Mouse (Mus musculus) testis, adult 2 months (tissue): Measurements from ENCODE around the gene Uba7. TPM values are rescaled to one million over a fixed set of nuclear protein-coding genes. Genes with fewer than 3 reads are reported as not detected.
A peak's percentile ranks its signal among the peaks of the same experiment; 100 is the strongest.
"Not testable (repeated sequence)": the region's sequence is repeated elsewhere in the genome, so short reads cannot be mapped to it uniquely, and the experiment has no call there.

Experiments used
- H3K27ac ChIP-seq: fragments of 200-500 bp; 2 replicates; pipeline ENCODE4 v1.5.1; 2012; ENCODE audit warnings: low read depth, low read length; ENCODE audit not compliant: control insufficient read depth, insufficient read depth
- H3K27me3 ChIP-seq: fragments of 200-500 bp; 2 replicates; pipeline ENCODE4 v1.6.1; 2012; ENCODE audit warnings: mild to moderate bottlenecking, low read length, moderate library complexity; ENCODE audit not compliant: control insufficient read depth, insufficient read depth
- H3K36me3 ChIP-seq: fragments of 200-500 bp; 2 replicates; pipeline ENCODE4 v1.6.1; 2012; ENCODE audit warnings: mild to moderate bottlenecking, low read length; ENCODE audit not compliant: control insufficient read depth, insufficient read depth
- H3K4me1 ChIP-seq: fragments of 200-500 bp; 2 replicates; pipeline ENCODE4 v1.6.1; 2012; ENCODE audit warnings: low read length; ENCODE audit not compliant: control insufficient read depth, insufficient read depth
- H3K4me3 ChIP-seq: fragments of 200-500 bp; 2 replicates; pipeline ENCODE4 v1.5.1; 2012; ENCODE audit warnings: low read depth, mild to moderate bottlenecking, low read length, moderate library complexity, mixed read lengths; ENCODE audit not compliant: control insufficient read depth
- CTCF ChIP-seq: fragments of 200-500 bp; IDR thresholded peaks from 2 replicates; pipeline ENCODE4 v1.5.1; 2012; ENCODE audit warnings: low read depth, mild to moderate bottlenecking, inconsistent platforms, low read length, moderate library complexity; ENCODE audit not compliant: control insufficient read depth, insufficient read depth, insufficient replicate concordance
- POLR2A ChIP-seq: fragments of 200-500 bp; IDR thresholded peaks from 2 replicates; pipeline ENCODE4 v1.6.1; 2012; ENCODE audit warnings: low read depth, mild to moderate bottlenecking, inconsistent platforms, low read length, moderate library complexity; ENCODE audit not compliant: control insufficient read depth
- polyA plus RNA-seq: library from polyadenylated mRNA; depleted of rRNA; stranded (reverse); fragments of >200 nt; gene quantifications from 2 replicates; pipeline ENCODE4 v1.2.3, GENCODE M21; 2012

Gene Uba7
- polyA plus RNA-seq, 1 experiment = 2.0 TPM

DNA sequence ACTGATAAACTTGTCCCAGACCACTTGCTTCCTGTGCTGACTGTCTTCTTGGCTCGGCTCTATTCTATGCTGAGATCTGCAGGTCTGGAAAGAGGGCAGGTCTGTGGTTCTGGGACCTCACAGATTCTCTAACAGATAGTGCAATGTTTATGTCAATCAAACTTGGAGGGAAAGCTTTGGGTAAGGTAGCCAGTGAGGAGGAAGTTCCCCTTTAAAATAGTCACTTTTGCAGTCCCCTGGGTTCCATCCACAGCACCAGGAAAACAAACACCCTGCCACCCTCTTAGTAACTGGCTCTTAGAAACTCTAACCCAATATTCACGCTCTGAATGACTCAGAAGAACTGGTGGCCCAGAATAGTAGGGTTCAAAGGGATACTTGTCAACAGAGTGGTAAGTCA is 19.2 kb downstream of the Uba7 start:
- peaks cover 6% of the 10 kb centered on the region for H3K4me1 ChIP-seq
- H3K36me3 ChIP-seq = no peaks in the 10 kb centered on the region
- TF ChIP-seq POLR2A (no peak), CTCF (no peak)
- H3K4me3 ChIP-seq = peak overlapping the region; percentile 97; the same call in 1 of the 2 replicates
- H3K27me3 ChIP-seq = no peaks in the 10 kb centered on the region
- no peak overlapping the region for H3K27ac ChIP-seq

DNA sequence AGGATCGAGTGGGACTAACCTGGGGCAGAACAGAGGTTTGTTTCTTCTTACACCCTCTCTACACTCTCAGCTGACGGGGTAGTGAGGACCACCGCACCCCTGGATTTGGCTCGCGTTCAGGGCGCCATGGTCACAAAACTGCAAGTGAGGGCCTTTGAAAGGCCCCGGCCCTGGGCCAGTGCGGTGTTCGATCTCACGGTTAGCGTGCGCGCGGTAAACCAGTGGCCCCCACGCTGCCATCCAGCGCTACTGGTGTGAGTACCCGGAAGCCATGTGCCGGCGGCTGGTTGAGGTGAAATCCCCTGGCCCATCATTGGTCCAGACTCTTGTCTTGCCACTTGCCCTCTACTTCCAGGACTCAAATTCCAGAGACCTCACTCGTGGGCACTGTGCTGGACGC is 20.2 kb downstream of the Uba7 start:
- no peak for TF ChIP-seq CTCF
- TF ChIP-seq POLR2A = peak; percentile 77
- Histone ChIP-seq H3K27me3 (no peaks in the 10 kb centered on the region), H3K4me1 (peaks cover 6% of the 10 kb centered on the region), H3K27ac (peak overlapping the region; percentile 78), H3K36me3 (no peaks in the 10 kb centered on the region), H3K4me3 (peak overlapping the region; percentile 97)

DNA sequence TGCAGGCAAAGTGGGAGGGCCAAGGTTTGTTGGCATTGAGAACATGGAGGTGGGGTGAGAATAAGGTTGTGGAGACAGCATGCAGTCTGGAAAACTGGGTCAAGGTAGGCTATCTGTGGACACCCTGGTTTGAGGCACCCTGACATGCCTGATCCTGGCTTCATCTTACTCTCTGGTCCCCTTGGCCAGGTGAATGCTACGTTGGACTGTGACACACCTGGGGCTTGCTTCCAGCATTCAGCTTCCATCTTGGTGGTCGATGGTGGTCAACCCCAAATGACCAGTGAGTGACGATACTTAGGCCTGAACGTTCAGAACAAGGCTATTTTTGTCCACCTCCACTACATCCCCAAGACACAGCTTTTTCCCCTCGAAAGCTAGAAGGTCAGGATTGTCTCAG is 20.7 kb downstream of the Uba7 start, which contains the start of gene Gm20662:
Gm20662 (plus strand) TSS at position 301 of the 400 bp plus-strand sequence.
- H3K36me3 ChIP-seq = no peaks in the 10 kb centered on the region
- H3K4me3 ChIP-seq = peak within 1 kb of the TSS; percentile 97
- no peaks in the 10 kb centered on the region for H3K27me3 ChIP-seq
- H3K4me1 ChIP-seq = peaks cover 6% of the 10 kb centered on the region
- TF ChIP-seq CTCF = no peak
- TF ChIP-seq POLR2A = no peak
- H3K27ac ChIP-seq = peak within 1 kb of the TSS; percentile 78

DNA sequence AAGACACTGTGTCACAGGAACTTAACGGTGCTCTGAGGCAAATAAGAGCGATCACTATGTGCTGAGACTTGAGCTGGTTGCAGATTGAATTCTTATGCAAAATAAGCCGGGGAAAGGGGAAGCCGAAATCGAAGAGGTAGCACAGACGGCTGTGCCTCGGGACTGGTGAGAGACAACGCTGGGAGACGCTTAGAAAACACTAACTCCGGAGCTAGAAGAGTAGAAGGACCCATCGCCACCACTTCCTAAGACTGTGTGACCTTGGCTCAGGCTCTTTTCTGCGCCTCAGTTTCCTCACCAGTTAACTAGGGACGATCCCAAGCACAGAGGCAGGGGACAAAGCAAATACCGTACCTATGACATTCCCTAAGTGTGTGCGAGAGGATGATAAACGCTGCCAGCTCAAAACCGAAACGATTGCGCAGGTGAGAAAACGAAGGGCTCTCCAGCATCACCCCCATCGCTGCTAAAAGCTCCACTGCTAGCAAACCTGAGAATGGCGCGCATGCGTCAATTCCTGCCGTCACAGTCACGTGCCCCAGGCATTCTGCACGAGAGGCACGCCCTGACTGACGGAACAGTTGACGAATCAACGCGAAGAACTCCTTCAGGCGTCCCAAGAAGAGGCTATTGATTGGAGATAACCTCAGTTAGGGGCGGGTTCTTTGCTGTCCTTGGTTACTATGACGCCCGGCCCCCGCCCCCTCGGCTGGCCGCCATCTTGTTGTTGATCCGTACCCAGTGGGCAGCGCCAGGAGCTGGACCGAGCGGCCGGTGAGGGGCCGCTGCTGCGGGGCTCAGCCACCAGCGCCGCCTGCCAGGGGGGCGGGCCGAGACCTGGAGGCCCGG is 26.8 kb downstream of the Uba7 start, which contains the start of gene Ip6k1:
Ip6k1 (plus strand) TSS at position 580 of the 849 bp plus-strand sequence.
- Histone ChIP-seq H3K4me1 (peaks cover 5% of the 10 kb centered on the region), H3K27ac (peak within 1 kb of the TSS; percentile 90), H3K4me3 (peak within 1 kb of the TSS; percentile 97), H3K36me3 (no peaks in the 10 kb centered on the region), H3K27me3 (no peaks in the 10 kb centered on the region)
- TF ChIP-seq POLR2A = peak; percentile 95
- TF ChIP-seq CTCF = 0 out of 2 replicates have a peak, but pooled peaks have one; percentile 9

DNA sequence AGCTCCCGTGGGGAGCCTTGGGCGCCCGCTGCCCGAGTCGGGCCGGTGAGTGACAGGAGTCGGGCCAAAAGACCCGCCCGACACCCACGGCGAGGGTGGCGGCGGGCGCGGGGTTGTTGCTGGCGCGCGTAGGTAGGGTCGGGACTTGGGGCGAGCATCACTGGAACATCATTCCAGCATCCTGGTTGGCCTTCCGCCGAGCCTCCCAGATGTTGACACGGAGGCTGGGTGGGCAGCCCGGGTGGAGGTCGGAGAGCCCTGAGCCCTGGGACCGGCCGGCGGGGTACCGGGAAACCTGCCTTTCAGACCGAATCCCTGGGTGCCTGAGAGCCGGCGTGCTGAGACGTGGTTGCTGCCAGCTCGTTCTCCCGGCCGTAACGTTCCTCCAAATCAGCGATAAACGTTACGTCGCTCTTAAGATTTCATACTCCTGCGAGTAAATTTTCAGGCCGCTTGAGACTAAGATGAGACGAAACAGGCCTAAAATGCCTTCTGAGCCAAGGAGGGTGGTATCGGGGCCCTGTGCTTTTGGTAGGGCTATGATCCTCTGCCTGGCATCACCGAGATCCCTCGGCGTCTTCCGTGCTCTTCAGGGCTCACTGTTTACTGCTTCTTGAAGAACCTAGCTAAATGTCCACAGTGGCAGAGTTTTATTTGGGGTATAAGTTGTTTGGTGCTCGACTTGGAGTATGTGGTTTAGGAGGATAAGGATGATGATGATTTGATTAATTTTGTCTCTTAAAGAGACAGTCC is 27.6 kb downstream of the Uba7 start:
- Histone ChIP-seq H3K4me3 (peak overlapping the region; percentile 97), H3K4me1 (peaks cover 5% of the 10 kb centered on the region), H3K36me3 (no peaks in the 10 kb centered on the region), H3K27ac (peak overlapping the region; percentile 90), H3K27me3 (no peaks in the 10 kb centered on the region)
- TF ChIP-seq CTCF (no peak), POLR2A (no peak; the same call in 1 of the 2 replicates)

DNA sequence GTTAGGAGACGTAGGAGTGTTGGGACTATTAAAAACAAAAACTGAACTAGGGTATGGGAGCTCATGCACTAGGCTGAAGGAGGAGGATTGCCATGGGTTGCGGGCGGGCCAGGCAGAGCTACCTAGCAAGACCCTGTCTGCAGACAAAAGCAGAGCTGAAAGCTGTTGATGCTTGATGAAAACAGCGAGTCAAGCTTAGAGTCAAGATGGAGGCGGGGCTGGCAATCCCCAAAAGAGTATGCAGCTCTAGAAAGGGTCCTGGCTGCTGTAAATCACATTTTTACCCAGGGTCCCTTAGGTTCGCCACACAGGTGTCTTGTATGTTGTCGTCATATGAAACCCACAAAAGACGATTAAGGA is 28.2 kb downstream of the Uba7 start:
- Histone ChIP-seq H3K4me3 (peak overlapping the region; percentile 97), H3K36me3 (no peaks in the 10 kb centered on the region; the same call in 1 of the 2 replicates), H3K27ac (peak overlapping the region; percentile 90), H3K27me3 (no peaks in the 10 kb centered on the region), H3K4me1 (peaks cover 5% of the 10 kb centered on the region)
- TF ChIP-seq POLR2A (no peak), CTCF (no peak)

DNA sequence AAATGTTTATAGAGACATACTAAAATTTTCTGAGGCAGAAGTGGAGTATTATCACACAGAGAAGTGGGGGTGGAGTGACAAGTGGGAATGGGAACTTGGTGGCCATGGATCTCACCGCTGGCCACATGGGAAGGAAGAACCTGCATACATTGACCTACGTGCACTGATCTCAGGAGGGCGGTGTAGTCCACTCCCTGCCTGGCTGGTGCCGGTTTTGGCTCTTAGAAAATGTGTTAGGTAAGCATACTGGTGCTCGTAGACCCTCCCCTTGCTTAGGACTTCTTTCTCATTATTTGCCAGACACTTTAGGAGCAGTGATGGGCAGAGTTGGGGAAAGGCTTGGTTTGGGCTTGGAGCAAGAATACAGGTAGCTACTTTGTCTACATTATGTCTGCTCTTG is 32.7 kb downstream of the Uba7 start:
- Histone ChIP-seq H3K27me3 (no peaks in the 10 kb centered on the region), H3K4me1 (peaks cover 5% of the 10 kb centered on the region), H3K27ac (no peak overlapping the region), H3K4me3 (no peak overlapping the region), H3K36me3 (no peaks in the 10 kb centered on the region; the same call in 1 of the 2 replicates)
- TF ChIP-seq CTCF = no peak
- TF ChIP-seq POLR2A = no peak

DNA sequence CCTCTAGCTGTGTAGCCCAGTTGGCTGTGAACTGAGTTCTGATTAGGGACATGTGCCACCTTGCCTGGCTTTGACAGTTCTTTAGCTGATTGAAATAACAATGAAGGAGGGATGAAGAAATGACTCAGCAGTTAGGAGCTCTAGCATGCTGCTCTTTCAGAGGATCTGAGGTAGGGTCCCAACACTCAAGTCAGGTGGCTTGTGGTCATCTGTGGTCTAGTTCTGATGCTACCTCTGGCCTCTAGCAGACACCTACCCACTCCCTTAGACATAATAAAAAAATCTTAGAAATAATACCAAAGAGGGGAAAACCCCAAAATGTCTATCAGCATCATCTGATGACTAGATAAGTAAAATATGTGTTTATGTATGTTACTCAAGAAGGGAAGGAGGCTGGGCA is 35.1 kb downstream of the Uba7 start:
- no peak overlapping the region for H3K4me3 ChIP-seq
- no peak for TF ChIP-seq CTCF
- TF ChIP-seq POLR2A = no peak
- no peaks in the 10 kb centered on the region for H3K27me3 ChIP-seq
- no peaks in the 10 kb centered on the region; the same call in 1 of the 2 replicates for H3K36me3 ChIP-seq
- no peaks in the 10 kb centered on the region for H3K4me1 ChIP-seq
- no peak overlapping the region for H3K27ac ChIP-seq

DNA sequence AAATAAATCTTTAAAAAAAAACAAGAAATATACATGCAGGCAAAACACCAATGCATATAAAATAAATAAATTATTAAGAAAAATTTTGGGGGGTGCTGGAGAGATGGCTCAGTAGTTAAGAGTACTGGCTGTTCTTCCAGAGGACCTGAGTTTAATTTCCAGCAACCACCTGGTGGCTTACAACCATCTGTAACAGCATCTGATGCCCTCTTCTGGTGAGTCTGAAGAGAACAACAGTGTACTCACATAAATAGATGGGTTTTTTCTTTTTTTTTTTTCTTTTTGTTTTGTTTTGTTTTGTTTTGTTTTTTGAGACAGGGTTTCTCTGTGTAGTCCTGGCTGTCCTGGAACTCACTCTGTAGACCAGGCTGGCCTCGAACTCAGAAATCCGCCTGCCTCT is 38.3 kb downstream of the Uba7 start:
- H3K4me3 ChIP-seq, H3K27me3 ChIP-seq, H3K36me3 ChIP-seq, H3K27ac ChIP-seq, H3K4me1 ChIP-seq: not testable (repeated sequence)
